9 mouse cellular contexts compared by ENCODE assay signal in the genomic region with DNA sequence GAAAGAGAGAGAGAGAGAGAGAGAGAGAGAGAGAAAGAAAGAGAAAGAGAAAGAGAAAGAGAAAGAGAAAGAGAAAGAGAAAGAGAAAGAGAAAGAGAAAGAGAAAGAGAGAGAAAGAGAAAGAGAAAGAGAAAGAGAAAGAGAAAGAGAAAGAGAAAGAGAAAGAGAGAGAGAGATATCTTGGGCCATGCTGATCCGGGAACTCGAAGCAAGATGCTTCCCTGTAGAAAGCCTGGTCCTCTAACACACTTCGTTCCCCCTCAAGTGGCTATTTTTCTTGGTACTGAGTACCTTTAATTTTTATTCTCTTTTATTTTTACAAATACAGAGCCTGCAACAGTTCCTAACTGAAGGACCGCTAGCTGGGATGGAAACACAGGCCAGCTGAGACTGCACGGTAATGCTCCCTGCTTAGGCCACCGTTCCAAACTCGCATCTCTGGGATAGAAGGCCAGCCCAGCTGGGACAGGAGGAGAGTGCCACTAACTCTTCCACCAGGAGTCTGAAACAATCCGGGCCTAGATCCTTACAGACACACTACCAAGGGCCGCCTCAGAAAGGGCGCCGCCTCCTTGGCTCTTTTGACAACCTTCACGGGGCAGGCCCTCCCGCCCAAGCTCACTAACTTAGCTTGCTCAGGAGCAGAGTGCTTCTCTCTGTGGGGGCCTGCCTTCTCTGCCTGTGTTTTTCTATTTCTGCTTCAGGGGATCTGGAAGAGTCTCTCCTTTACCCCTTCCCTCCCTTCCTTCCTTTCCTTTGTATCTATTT. TPM values are rescaled to one million over a fixed set of nuclear protein-coding genes. Genes with fewer than 3 reads are reported as not detected.
DNase-seq lines count a peak whose midpoint lies in the region; ATAC-seq lines count a peak whose summit lies in the region.
"Had no signal": no experiment of that assay in that cellular context is flagged by ENCODE, and none has a peak within 500 bp of the region (broad histone marks: within the 10 kb centered on the region; RNA-seq: fewer than 3 reads in every experiment).

No protein-coding gene starts in this region.

- H3K9me3 ChIP-seq in kidney, embryonic 14.5 days (ENCODE audit: control insufficient read depth, low read length), result no peaks in the 10 kb centered on the region
- no peaks in the 10 kb centered on the region for H3K9me3 ChIP-seq in embryonic facial prominence, embryonic 11.5 days (replicated peaks; ENCODE audit: control insufficient read depth, low read length)
- no peaks in the 10 kb centered on the region for H3K9me3 ChIP-seq in intestine, embryonic 16.5 days (ENCODE audit: control insufficient read depth, low read length)
- H3K9me3 ChIP-seq in neural tube, embryonic 15.5 days (replicated peaks), result no peaks in the 10 kb centered on the region
- H3K9me3 ChIP-seq: liver, embryonic 13.5 days had no signal

- peaks cover 81% of the 10 kb centered on the region for H3K4me1 ChIP-seq in kidney, embryonic 14.5 days (ENCODE audit: control insufficient read depth, insufficient read depth, low read length)
- peaks cover 30% of the 10 kb centered on the region for H3K4me1 ChIP-seq in embryonic facial prominence, embryonic 11.5 days (ENCODE audit: control insufficient read depth, insufficient read depth, low read length)
- H3K4me1 ChIP-seq in intestine, embryonic 16.5 days (ENCODE audit: control insufficient read depth, insufficient read depth, low read length), result peaks cover 51% of the 10 kb centered on the region
- peaks cover 82% of the 10 kb centered on the region for H3K4me1 ChIP-seq in neural tube, embryonic 15.5 days

- H3K27ac ChIP-seq in kidney, embryonic 14.5 days (ENCODE audit: low read depth, low read length), result peak overlapping the region; percentile 53; the same call in 1 of the 2 replicates
- peak overlapping the region; percentile 53 for H3K27ac ChIP-seq in embryonic facial prominence, embryonic 11.5 days (replicated peaks; ENCODE audit: low read depth, low read length)
- H3K27ac ChIP-seq in intestine, embryonic 16.5 days (ENCODE audit: low read length), result peak overlapping the region; percentile 11; the same call in 1 of the 2 replicates
- peak overlapping the region; percentile 28; the same call in 1 of the 2 replicates for H3K27ac ChIP-seq in neural tube, embryonic 15.5 days (replicated peaks)
- H3K27ac ChIP-seq: liver, embryonic 13.5 days had no signal

- ATAC-seq in kidney, embryonic 14.5 days (ENCODE audit: low FRiP score, low TSS enrichment), result no peak
- no peak for ATAC-seq in embryonic facial prominence, embryonic 11.5 days (replicated peaks; ENCODE audit: insufficient number of reproducible peaks, low FRiP score, low TSS enrichment, low read depth)
- no peak for ATAC-seq in intestine, embryonic 16.5 days
- ATAC-seq in neural tube, embryonic 15.5 days (ENCODE audit: low FRiP score), result no peak

- DNase-seq in kidney, adult 18-20 months, result no peak
- DNase-seq in embryonic facial prominence, embryonic 11.5 days (ENCODE audit: low spot score), result peak; percentile 62
- no peak for DNase-seq in layer of hippocampus, postnatal 25 days (ENCODE audit: extremely low spot score in 1 of 2, low spot score in 1 of 2)
- DNase-seq in liver, result no peak
- DNase-seq in spleen, adult 18-20 months, result no peak
- DNase-seq: liver, embryonic 13.5 days had no signal

- H3K27me3 ChIP-seq in kidney, embryonic 14.5 days (ENCODE audit: control insufficient read depth, insufficient read depth, low read length), result no peaks in the 10 kb centered on the region
- no peaks in the 10 kb centered on the region for H3K27me3 ChIP-seq in embryonic facial prominence, embryonic 11.5 days (ENCODE audit: control insufficient read depth, insufficient read depth, low read length)
- no peaks in the 10 kb centered on the region for H3K27me3 ChIP-seq in intestine, embryonic 16.5 days (replicated peaks; ENCODE audit: control insufficient read depth, insufficient read depth, low read length)
- no peaks in the 10 kb centered on the region for H3K27me3 ChIP-seq in neural tube, embryonic 15.5 days (replicated peaks)
- H3K27me3 ChIP-seq: liver, embryonic 13.5 days had no signal

- WGBS in kidney, embryonic 14.5 days, result 36% methylated on average over 13 of the region's 13 CpGs
- WGBS in embryonic facial prominence, embryonic 11.5 days, result 31% methylated on average over 13 of the region's 13 CpGs
- 58% methylated on average over 13 of the region's 13 CpGs for WGBS in intestine, embryonic 16.5 days
- 34% methylated on average over 13 of the region's 13 CpGs for WGBS in neural tube, embryonic 15.5 days

- peak overlapping the region; percentile 23; the same call in 1 of the 2 replicates for H3K9ac ChIP-seq in kidney, embryonic 14.5 days (ENCODE audit: low read depth, low read length)
- 0 out of 2 replicates have a peak overlapping the region, but pooled peaks have one; percentile 10 for H3K9ac ChIP-seq in embryonic facial prominence, embryonic 11.5 days (replicated peaks; ENCODE audit: low read length)
- 0 out of 2 replicates have a peak overlapping the region, but pooled peaks have one; percentile 2 for H3K9ac ChIP-seq in intestine, embryonic 16.5 days (ENCODE audit: low read depth, low read length)
- H3K9ac ChIP-seq in neural tube, embryonic 15.5 days (replicated peaks), result no peak overlapping the region
- H3K9ac ChIP-seq: liver, embryonic 13.5 days had no signal

- no peak overlapping the region for H3K4me3 ChIP-seq in kidney, embryonic 14.5 days (ENCODE audit: low read length)
- H3K4me3 ChIP-seq in embryonic facial prominence, embryonic 11.5 days (ENCODE audit: low read depth, low read length), result no peak overlapping the region
- H3K4me3 ChIP-seq in intestine, embryonic 16.5 days (ENCODE audit: low read length), result no peak overlapping the region
- H3K4me3 ChIP-seq in neural tube, embryonic 15.5 days (replicated peaks), result no peak overlapping the region
- H3K4me3 ChIP-seq: liver, embryonic 13.5 days had no signal

- peaks cover 6% of the 10 kb centered on the region; the same call in 1 of the 2 replicates for H3K36me3 ChIP-seq in kidney, embryonic 14.5 days (ENCODE audit: control insufficient read depth, insufficient read depth, low read length)
- no peaks in the 10 kb centered on the region for H3K36me3 ChIP-seq in embryonic facial prominence, embryonic 11.5 days (replicated peaks; ENCODE audit: control insufficient read depth, insufficient read depth, low read depth, low read length)
- no peaks in the 10 kb centered on the region for H3K36me3 ChIP-seq in intestine, embryonic 16.5 days (ENCODE audit: control insufficient read depth, insufficient read depth, low read length)
- no peaks in the 10 kb centered on the region for H3K36me3 ChIP-seq in neural tube, embryonic 15.5 days

- no peak overlapping the region for H3K4me2 ChIP-seq in kidney, embryonic 14.5 days (replicated peaks; ENCODE audit: low read depth, low read length)
- H3K4me2 ChIP-seq in embryonic facial prominence, embryonic 11.5 days (ENCODE audit: low read depth, low read length), result no peak overlapping the region
- H3K4me2 ChIP-seq in intestine, embryonic 16.5 days (ENCODE audit: low read depth, low read length), result no peak overlapping the region
- no peak overlapping the region for H3K4me2 ChIP-seq in neural tube, embryonic 15.5 days
- H3K4me2 ChIP-seq: liver, embryonic 13.5 days had no signal

RNA-seq across cellular contexts. Expression of a gene that starts 25.1 kb away (rescaled TPM):
- 30.8 and 50.4 TPM in 2 replicates for polyA plus RNA-seq in kidney, embryonic 14.5 days (2014; fragmentation: Nextera tagmentation; extraction: Ambion mirVana)
- polyA plus RNA-seq in embryonic facial prominence, embryonic 11.5 days (2014; fragmentation: Nextera tagmentation; extraction: Ambion mirVana), result 13.4 and 15.0 TPM in 2 replicates
- 8.7 and 10.0 TPM in 2 replicates for polyA plus RNA-seq in intestine, embryonic 16.5 days (2015; fragmentation: Nextera tagmentation; extraction: Ambion mirVana)
- polyA plus RNA-seq in neural tube, embryonic 15.5 days (2015; fragmentation: Nextera tagmentation; extraction: Ambion mirVana), result 17.3 and 20.7 TPM in 2 replicates
- 10 to 100 TPM; 89.4 to 90.0 TPM for total RNA-seq in layer of hippocampus, postnatal 25 days (2021)
